Mouse (Mus musculus) myocyte (in vitro differentiated cells): ENCODE measurements around the gene Gm10190.
"Not testable (repeated sequence)": the region's sequence is repeated elsewhere in the genome, so short reads cannot be mapped to it uniquely, and the experiment has no call there.

ENCODE experiments used
- CEBPB ChIP-seq: IDR thresholded peaks from 2 replicates; pipeline ENCODE4 v1.6.1; 2011; ENCODE audit warnings: mild to moderate bottlenecking, moderate library complexity; ENCODE audit not compliant: poor library complexity, insufficient read depth, severe bottlenecking
- E2F4 ChIP-seq: IDR thresholded peaks from one replicate; pipeline ENCODE4 v1.6.1; 2011; ENCODE audit warnings: mild to moderate bottlenecking, control low read depth, moderate library complexity; ENCODE audit not compliant: insufficient read depth
- MAX ChIP-seq: IDR thresholded peaks from one replicate; pipeline ENCODE4 v1.6.1; 2011; ENCODE audit warnings: low read depth, mild to moderate bottlenecking, control low read depth
- MYOD1 ChIP-seq, 3 experiments: IDR thresholded peaks; one replicate each; pipeline ENCODE4 v1.6.1; 2011; ENCODE audit warnings: control low read depth in 2 of 3, low read depth in 2 of 3, mild to moderate bottlenecking in 2 of 3, moderate library complexity in 1 of 3; ENCODE audit not compliant: insufficient read length in 2 of 3, control insufficient read depth in 1 of 3
- MYOG ChIP-seq, 3 experiments: IDR thresholded peaks; one replicate each; pipeline ENCODE4 v1.6.1; 2011; ENCODE audit warnings: control low read depth in 2 of 3, low read depth in 2 of 3, mild to moderate bottlenecking in 2 of 3; ENCODE audit not compliant: insufficient read length in 2 of 3, control insufficient read depth in 1 of 3, insufficient read depth in 1 of 3
- POLR2A ChIP-seq: IDR thresholded peaks from one replicate; pipeline ENCODE4 v1.6.1; 2011; ENCODE audit warnings: low read depth, mild to moderate bottlenecking, control low read depth, moderate library complexity; ENCODE audit not compliant: insufficient read length
- POLR2AphosphoS2 ChIP-seq: IDR thresholded peaks from one replicate; pipeline ENCODE4 v1.6.1; 2011; ENCODE audit warnings: low read depth, control low read depth; ENCODE audit not compliant: insufficient read length
- REST ChIP-seq: IDR thresholded peaks from one replicate; pipeline ENCODE4 v1.6.1; 2011; ENCODE audit warnings: mild to moderate bottlenecking, control low read depth, moderate library complexity; ENCODE audit not compliant: insufficient read depth, insufficient read length
- SRF ChIP-seq: IDR thresholded peaks from one replicate; pipeline ENCODE4 v1.6.1; 2011; ENCODE audit warnings: low read depth; ENCODE audit not compliant: control insufficient read depth, insufficient read length
- TCF12 ChIP-seq: IDR thresholded peaks from one replicate; pipeline ENCODE4 v1.6.1; 2011; ENCODE audit warnings: mild to moderate bottlenecking, control low read depth; ENCODE audit not compliant: poor library complexity, insufficient read depth, severe bottlenecking
- USF1 ChIP-seq: IDR thresholded peaks from one replicate; pipeline ENCODE4 v1.6.1; 2011; ENCODE audit warnings: low read depth, mild to moderate bottlenecking, control low read depth, moderate library complexity

- TF ChIP-seq POLR2AphosphoS2; POLR2A; TCF12; MAX; MYOG (IDR thresholded peaks at IDR 0.05; ENCODE audit: control insufficient read depth in 1 of 3, insufficient read depth in 1 of 3, insufficient read length in 2 of 3, low read depth in 2 of 3); USF1; SRF; REST; MYOD1 (IDR thresholded peaks at IDR 0.05; ENCODE audit: control insufficient read depth in 1 of 3, insufficient read length in 2 of 3, low read depth in 2 of 3); CEBPB; E2F4: not testable (repeated sequence)
Measured at GRCm38 (mm10) chr17:80378386-80378785, 5.0 kb upstream of the Gm10190 start.
